Mouse (Mus musculus) kidney, postnatal 10 days (tissue): ENCODE measurements at regions not wholly inside any gene's neighbourhood (a gene's known extent, or its start where the extent isn't known, plus 50 kb on each side); places are given as distances from the start of the nearest gene placed in this dataset.
A peak's percentile ranks its signal among the peaks of the same experiment; 100 is the strongest.

Experiments
- DNase-seq: peaks from one replicate; pipeline ENCODE4 v3.0.0; 2021; ENCODE audit warnings: mixed read lengths

DNA sequence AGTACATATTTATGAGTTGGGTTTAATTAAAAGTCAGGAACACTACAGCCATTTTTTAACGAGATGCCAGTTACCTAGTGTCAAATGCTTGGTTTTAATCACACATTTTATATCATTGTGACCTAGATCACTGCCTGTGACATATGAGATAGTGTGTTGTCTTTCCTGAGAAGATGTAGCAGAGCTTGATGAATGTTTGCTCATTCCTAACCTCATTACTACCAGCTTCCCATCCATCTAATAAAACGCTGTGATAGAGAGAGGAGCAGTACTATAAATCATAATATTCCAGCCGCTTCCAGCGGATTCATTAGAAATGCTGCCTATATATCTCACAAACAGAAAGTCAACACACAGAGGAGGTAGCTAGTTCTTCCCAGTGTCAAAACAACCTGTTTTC is 163.6 kb downstream of the Aldoart1 start:
- DNase-seq, result no peak

- no peak for DNase-seq
Measured at GRCm38 (mm10) chr4:72674006-72674405, 178.4 kb downstream of the Aldoart1 start.

DNA sequence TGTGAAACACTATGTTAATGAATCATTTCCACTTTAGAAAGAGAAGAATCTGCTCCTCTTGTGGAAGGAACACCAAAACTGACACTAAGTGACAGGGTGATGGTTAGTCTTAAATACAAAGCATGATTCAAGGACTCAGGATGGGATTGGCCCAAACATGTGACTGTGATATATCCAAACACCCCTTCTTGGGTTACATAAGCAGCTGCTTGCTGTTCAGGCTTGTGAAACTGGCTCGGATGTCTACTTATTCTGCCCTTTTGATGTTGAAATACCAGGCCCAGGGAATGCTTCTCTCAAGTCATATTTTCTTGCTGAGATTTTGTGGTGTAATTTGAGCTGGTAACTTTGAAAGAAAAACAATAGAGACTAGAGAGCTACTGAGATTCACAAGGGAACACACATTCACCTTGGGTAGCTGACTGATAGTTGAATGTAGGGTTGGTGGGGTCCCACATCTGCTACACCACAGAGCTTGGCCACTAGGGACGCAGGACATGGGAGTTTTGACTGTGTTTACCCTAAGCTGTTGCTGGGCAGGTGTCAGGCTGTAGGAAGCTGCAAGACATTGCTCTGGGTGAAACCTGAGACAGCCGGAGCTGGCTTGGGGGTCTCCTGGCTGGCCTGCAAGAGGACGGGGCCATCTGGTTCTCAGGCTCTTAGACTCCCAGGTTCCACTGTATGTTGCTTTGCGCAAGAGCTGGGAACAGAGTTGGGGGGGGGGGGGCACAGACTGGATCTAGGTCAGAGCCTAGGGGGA is 180.6 kb downstream of the Aldoart1 start:
- no peak for DNase-seq

GRCm38 (mm10) chr4:72669827-72670494 is 182.5 kb downstream of the Aldoart1 start:
- no peak for DNase-seq

DNA sequence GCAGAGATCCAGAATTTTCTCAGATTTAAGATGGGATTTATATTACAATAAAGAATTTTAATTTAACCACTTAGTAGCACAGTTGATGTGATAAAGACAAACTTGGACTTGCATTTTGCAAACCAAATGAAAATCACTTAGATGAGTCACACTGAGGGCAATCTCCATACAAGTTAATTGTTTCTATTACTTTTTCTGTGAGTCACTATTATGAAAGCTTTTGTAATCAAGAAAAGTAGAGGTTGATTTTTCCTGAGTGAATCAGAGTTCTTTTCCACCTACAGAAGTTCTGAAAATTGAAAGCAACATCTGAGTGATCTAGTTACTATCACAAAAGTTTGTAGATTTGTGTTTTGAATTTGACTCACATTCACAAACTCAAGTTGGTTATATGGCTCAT is 188.1 kb downstream of the Aldoart1 start:
- DNase-seq, result no peak

- DNase-seq, result no peak
Measured at GRCm38 (mm10) chr4:72662477-72662876, 190.0 kb downstream of the Aldoart1 start.

DNA sequence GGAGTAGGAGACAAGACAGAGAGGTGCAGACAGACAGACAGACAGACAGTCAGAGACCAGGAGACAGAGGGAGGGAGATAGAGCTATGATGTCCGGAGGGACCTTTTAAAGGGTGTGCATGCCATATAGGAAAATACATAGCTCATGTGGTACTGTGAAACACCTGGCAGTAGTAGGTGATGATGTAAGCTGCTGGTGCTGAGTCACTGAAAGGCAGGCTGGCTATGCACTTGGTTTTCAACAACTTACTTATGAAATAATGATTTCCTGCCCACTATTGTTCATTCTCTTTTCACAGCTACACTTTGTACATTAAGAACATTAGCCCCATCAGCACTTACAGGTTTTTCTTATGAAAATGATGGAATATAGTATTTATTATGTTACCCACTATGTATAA is 196.2 kb downstream of the Aldoart1 start:
- no peak for DNase-seq

- no peak for DNase-seq
Measured at GRCm38 (mm10) chr4:72647130-72647529, 205.3 kb downstream of the Aldoart1 start.

DNA sequence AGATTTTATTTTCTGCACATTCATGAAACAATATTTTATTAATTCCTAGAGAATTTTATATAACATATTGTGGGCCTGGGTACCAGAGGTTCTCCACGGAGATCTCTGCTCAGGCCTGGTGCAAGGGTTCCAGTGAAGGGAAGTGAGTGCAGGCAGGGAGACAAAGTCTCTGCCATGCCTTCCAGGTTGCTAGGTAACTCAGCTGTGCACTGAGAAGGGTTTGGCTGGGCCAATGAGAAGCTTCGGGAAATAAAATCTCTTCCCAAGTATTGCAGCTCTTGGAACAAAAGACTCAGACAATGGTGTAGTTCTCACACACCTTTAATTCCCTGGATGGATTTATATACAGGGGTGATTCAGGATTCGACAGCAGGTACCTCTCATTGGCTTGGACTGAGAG is 223.0 kb downstream of the Aldoart1 start:
- no peak for DNase-seq

- DNase-seq, result no peak
Measured at GRCm38 (mm10) chr4:72627219-72627930, 225.1 kb downstream of the Aldoart1 start.

DNA sequence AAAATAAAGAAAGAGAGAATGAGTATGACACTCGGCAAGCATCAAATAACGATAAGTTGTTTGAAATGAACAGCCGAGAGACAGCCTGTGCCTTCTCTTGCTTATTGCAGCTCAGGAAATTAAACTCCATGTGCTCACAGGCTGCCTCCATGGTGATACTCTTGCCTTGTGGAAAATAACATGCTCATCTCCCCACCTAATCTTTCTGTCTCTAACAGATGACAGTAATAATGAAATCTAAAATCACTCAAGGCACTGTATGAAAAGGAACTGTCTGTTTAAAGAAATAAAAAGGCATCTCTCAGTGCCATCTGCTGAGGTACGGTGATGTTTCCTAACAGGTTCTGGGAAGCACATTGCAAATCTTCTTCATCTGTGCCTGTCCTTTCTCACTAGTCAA is 247.3 kb downstream of the Aldoart1 start:
- DNase-seq, result no peak

DNA sequence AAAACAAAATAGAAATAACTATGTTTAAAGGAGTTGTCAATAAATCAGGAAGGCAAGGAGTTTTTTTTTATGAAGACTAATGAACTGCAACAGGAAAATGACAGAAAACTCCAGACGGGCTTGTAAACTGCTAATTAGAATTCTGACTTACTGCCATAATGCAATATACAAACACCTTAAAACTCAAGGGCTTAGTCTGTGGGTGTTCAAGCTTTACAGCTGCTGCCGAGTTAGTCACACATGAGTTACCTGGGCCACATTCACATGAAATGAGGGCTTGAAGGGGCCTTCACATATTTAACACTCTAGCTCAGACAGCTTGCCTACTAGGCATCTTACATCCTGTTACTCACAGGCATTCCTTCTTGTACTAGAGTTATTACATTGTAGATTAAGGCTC is 256.9 kb downstream of the Aldoart1 start:
- no peak for DNase-seq

- DNase-seq, result no peak
Measured at GRCm38 (mm10) chr4:72592129-72592528, 260.3 kb downstream of the Aldoart1 start.

GRCm38 (mm10) chr4:72574946-72575345 is 277.5 kb downstream of the Aldoart1 start:
- DNase-seq, result no peak

DNA sequence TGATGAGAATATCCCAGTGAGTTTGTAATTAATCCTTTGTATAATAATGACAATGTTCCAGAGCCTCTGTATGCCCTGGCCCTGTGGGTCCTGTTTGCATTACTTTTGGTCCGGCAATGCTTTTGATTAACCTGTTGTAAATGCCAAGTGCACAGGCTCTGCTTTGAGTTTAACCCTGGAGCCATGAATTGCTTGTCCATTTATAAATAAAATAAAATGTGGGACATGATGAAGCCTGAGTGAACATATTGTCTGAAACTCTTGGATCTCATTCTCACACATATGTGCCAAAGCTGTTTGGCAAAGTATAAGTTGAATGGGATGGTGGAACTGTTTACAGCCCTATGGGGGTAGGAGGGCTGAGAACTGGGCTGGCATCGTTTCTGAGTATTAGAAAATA is 280.5 kb downstream of the Aldoart1 start:
- DNase-seq, result no peak

- DNase-seq, result no peak
Measured at GRCm38 (mm10) chr4:72565186-72565585, 287.2 kb downstream of the Aldoart1 start.

DNA sequence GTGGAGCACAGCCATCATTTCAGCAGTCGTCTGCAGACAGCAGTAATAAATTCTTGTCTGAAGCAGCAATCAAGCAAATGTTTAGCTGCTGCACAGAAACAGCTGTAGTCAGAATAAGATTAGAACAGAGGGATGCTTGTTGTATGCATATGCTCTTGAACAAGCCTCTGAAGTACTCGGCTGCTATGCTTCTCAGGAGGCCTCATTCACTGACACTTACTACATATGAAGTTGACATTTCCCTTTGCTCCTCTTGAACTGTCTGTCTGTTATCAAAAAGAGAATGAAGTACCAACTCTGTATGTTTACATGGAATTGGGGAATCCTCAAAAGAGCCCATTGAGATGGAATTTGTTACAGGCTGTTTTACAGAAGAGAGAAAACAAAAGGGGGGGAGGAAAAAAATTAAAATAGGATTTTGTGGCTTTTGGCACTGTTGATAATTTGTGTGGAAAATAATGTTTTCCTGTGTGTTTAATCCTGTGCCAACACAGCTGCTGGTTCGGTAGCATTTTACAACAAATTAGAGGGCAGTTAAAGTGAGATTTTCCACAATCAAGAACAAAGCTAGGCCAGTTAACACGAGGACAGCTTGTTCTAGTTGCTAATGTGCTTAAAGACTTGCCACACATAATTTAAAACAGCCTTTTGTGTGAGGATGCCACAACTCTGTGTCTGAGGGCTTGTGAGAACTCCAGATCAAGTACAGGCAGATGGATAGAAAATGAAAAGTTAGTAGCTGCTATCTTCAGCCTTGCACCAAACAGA is 289.3 kb downstream of the Aldoart1 start:
- no peak for DNase-seq

GRCm38 (mm10) chr4:72554276-72554675 is 298.2 kb downstream of the Aldoart1 start:
- no peak for DNase-seq

- peak; percentile 5 for DNase-seq
Measured at GRCm38 (mm10) chr4:72534563-72534962, 317.9 kb downstream of the Aldoart1 start.

- DNase-seq, result no peak
Measured at GRCm38 (mm10) chr4:72524630-72525029, 323.9 kb upstream of the Tle1 start.

GRCm38 (mm10) chr4:72524100-72524499 is 323.4 kb upstream of the Tle1 start:
- no peak for DNase-seq

- no peak for DNase-seq
Measured at GRCm38 (mm10) chr4:72511220-72511619, 310.5 kb upstream of the Tle1 start.

DNA sequence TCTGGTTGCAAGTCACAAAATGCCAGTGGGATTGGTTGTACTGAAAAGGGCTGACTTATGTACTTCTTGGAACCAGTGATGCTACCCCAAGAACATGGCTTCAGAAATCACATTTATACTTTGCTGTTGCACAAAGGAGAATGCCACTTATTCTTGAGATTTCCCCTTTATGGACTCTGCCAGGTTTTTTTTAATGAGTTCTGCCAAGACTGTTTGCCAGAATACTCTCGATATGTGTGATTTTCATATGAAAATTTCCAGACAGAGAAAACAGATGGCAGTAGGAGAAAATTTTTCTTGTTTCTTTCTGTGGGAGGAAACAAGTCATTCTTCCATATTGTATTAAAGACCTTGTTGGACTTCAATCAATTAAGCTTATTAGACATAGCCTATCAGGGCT is 281.0 kb upstream of the Tle1 start:
- DNase-seq, result no peak
